Mouse (Mus musculus): ENCODE results near the gene 1700025G04Rik. TPM values are rescaled to one million over a fixed set of nuclear protein-coding genes. Genes with fewer than 3 reads are reported as not detected.

1700025G04Rik gene
- polyA plus RNA-seq, 1 experiment from 2014 or later: 52.7 TPM

- no peaks in the 10 kb centered on the region for H3K9me3 ChIP-seq (ENCODE audit: control insufficient read depth, low read length)
- no peak overlapping the region for H3K4me2 ChIP-seq (replicated peaks; ENCODE audit: low read depth, low read length)
- no peaks in the 10 kb centered on the region for H3K27me3 ChIP-seq (ENCODE audit: control insufficient read depth, insufficient read depth, low read length)
- no peak overlapping the region for H3K9ac ChIP-seq (ENCODE audit: low read depth, low read length)
- H3K4me3 ChIP-seq (ENCODE audit: low read depth, low read length): no peak overlapping the region
- H3K27ac ChIP-seq (ENCODE audit: low read depth, low read length): no peak overlapping the region
- 95% methylated on average over 7 of the region's 7 CpGs for WGBS
- no peak for ATAC-seq (ENCODE audit: low FRiP score)
- H3K4me1 ChIP-seq (replicated peaks; ENCODE audit: control insufficient read depth, insufficient read depth, low read length): peaks cover 11% of the 10 kb centered on the region
- DNase-seq (ENCODE audit: low spot score): no peak
- H3K36me3 ChIP-seq (ENCODE audit: control insufficient read depth, insufficient read depth, low read length): no peaks in the 10 kb centered on the region
Measured at GRCm38 (mm10) chr1:152081121-152081520, 8.8 kb downstream of the 1700025G04Rik start.

GRCm38 (mm10) chr1:152080244-152080643 lies 9.7 kb downstream of the 1700025G04Rik start:
- Histone ChIP-seq H3K27me3 (ENCODE audit: control insufficient read depth, insufficient read depth, low read length) (no peaks in the 10 kb centered on the region), H3K36me3 (ENCODE audit: control insufficient read depth, insufficient read depth, low read length) (no peaks in the 10 kb centered on the region), H3K9me3 (ENCODE audit: control insufficient read depth, low read length) (no peaks in the 10 kb centered on the region), H3K4me1 (replicated peaks; ENCODE audit: control insufficient read depth, insufficient read depth, low read length) (peaks cover 11% of the 10 kb centered on the region), H3K27ac (ENCODE audit: low read depth, low read length) (no peak overlapping the region), H3K9ac (ENCODE audit: low read depth, low read length) (no peak overlapping the region), H3K4me3 (ENCODE audit: low read depth, low read length) (no peak overlapping the region), H3K4me2 (replicated peaks; ENCODE audit: low read depth, low read length) (no peak overlapping the region)
- ATAC-seq (ENCODE audit: low FRiP score) (no peak), DNase-seq (ENCODE audit: low spot score) (no peak)
- WGBS: 90% methylated on average over 6 of the region's 6 CpGs

GRCm38 (mm10) chr1:152077171-152077715 lies 12.7 kb downstream of the 1700025G04Rik start:
- peaks cover 6% of the 10 kb centered on the region; the same call in 1 of the 2 replicates for H3K4me1 ChIP-seq (replicated peaks; ENCODE audit: control insufficient read depth, insufficient read depth, low read length)
- peak overlapping the region; percentile 70; the same call in 1 of the 2 replicates for H3K27ac ChIP-seq (ENCODE audit: low read depth, low read length)
- peak; percentile 56 for ATAC-seq (ENCODE audit: low FRiP score)
- H3K4me2 ChIP-seq (replicated peaks; ENCODE audit: low read depth, low read length): peak overlapping the region; percentile 19; the same call in 1 of the 2 replicates
- H3K27me3 ChIP-seq (ENCODE audit: control insufficient read depth, insufficient read depth, low read length): no peaks in the 10 kb centered on the region
- WGBS: 50% methylated on average over 11 of the region's 11 CpGs
- no peak overlapping the region for H3K4me3 ChIP-seq (ENCODE audit: low read depth, low read length)
- H3K9me3 ChIP-seq (ENCODE audit: control insufficient read depth, low read length): no peaks in the 10 kb centered on the region
- DNase-seq (ENCODE audit: low spot score): peak; percentile 66
- no peaks in the 10 kb centered on the region for H3K36me3 ChIP-seq (ENCODE audit: control insufficient read depth, insufficient read depth, low read length)
- H3K9ac ChIP-seq (ENCODE audit: low read depth, low read length): no peak overlapping the region

- no peaks in the 10 kb centered on the region for H3K9me3 ChIP-seq (ENCODE audit: control insufficient read depth, low read length)
- peak; percentile 55 for ATAC-seq (ENCODE audit: low FRiP score)
- H3K27me3 ChIP-seq (ENCODE audit: control insufficient read depth, insufficient read depth, low read length): no peaks in the 10 kb centered on the region
- H3K4me2 ChIP-seq (replicated peaks; ENCODE audit: low read depth, low read length): no peak overlapping the region
- no peaks in the 10 kb centered on the region for H3K36me3 ChIP-seq (ENCODE audit: control insufficient read depth, insufficient read depth, low read length)
- no peak for DNase-seq (ENCODE audit: low spot score)
- H3K9ac ChIP-seq (ENCODE audit: low read depth, low read length): no peak overlapping the region
- H3K4me1 ChIP-seq (replicated peaks; ENCODE audit: control insufficient read depth, insufficient read depth, low read length): peaks cover 2% of the 10 kb centered on the region; the same call in 1 of the 2 replicates
- H3K27ac ChIP-seq (ENCODE audit: low read depth, low read length): peak overlapping the region; percentile 49; the same call in 1 of the 2 replicates
- 76% methylated on average over 14 of the region's 14 CpGs for WGBS
- no peak overlapping the region for H3K4me3 ChIP-seq (ENCODE audit: low read depth, low read length)
Measured at GRCm38 (mm10) chr1:152076222-152076845, 13.6 kb downstream of the 1700025G04Rik start.

GRCm38 (mm10) chr1:152075725-152076124 lies 14.2 kb downstream of the 1700025G04Rik start:
- peaks cover 2% of the 10 kb centered on the region; the same call in 1 of the 2 replicates for H3K4me1 ChIP-seq (replicated peaks; ENCODE audit: control insufficient read depth, insufficient read depth, low read length)
- peak; percentile 75 for ATAC-seq (ENCODE audit: low FRiP score)
- no peak overlapping the region for H3K27ac ChIP-seq (ENCODE audit: low read depth, low read length)
- H3K9me3 ChIP-seq (ENCODE audit: control insufficient read depth, low read length): no peaks in the 10 kb centered on the region
- H3K9ac ChIP-seq (ENCODE audit: low read depth, low read length): no peak overlapping the region
- H3K4me3 ChIP-seq (ENCODE audit: low read depth, low read length): no peak overlapping the region
- 67% methylated on average over 6 of the region's 6 CpGs for WGBS
- no peak overlapping the region for H3K4me2 ChIP-seq (replicated peaks; ENCODE audit: low read depth, low read length)
- H3K27me3 ChIP-seq (ENCODE audit: control insufficient read depth, insufficient read depth, low read length): no peaks in the 10 kb centered on the region
- no peak for DNase-seq (ENCODE audit: low spot score)
- no peaks in the 10 kb centered on the region for H3K36me3 ChIP-seq (ENCODE audit: control insufficient read depth, insufficient read depth, low read length)

- 54% methylated on average over 4 of the region's 4 CpGs for WGBS
- Histone ChIP-seq H3K4me2 (replicated peaks; ENCODE audit: low read depth, low read length) (no peak overlapping the region), H3K4me1 (replicated peaks; ENCODE audit: control insufficient read depth, insufficient read depth, low read length) (peaks cover 4% of the 10 kb centered on the region), H3K9ac (ENCODE audit: low read depth, low read length) (no peak overlapping the region), H3K4me3 (ENCODE audit: low read depth, low read length) (no peak overlapping the region), H3K36me3 (ENCODE audit: control insufficient read depth, insufficient read depth, low read length) (no peaks in the 10 kb centered on the region), H3K9me3 (ENCODE audit: control insufficient read depth, low read length) (no peaks in the 10 kb centered on the region), H3K27me3 (ENCODE audit: control insufficient read depth, insufficient read depth, low read length) (no peaks in the 10 kb centered on the region), H3K27ac (ENCODE audit: low read depth, low read length) (no peak overlapping the region)
- no peak for ATAC-seq (ENCODE audit: low FRiP score)
- DNase-seq (ENCODE audit: low spot score): no peak
Measured at GRCm38 (mm10) chr1:152070441-152070840, 19.5 kb downstream of the 1700025G04Rik start.

- Histone ChIP-seq H3K4me3 (ENCODE audit: low read depth, low read length) (no peak overlapping the region), H3K4me1 (replicated peaks; ENCODE audit: control insufficient read depth, insufficient read depth, low read length) (peaks cover 4% of the 10 kb centered on the region), H3K4me2 (replicated peaks; ENCODE audit: low read depth, low read length) (no peak overlapping the region; the same call in 1 of the 2 replicates), H3K36me3 (ENCODE audit: control insufficient read depth, insufficient read depth, low read length) (no peaks in the 10 kb centered on the region), H3K27me3 (ENCODE audit: control insufficient read depth, insufficient read depth, low read length) (no peaks in the 10 kb centered on the region), H3K9ac (ENCODE audit: low read depth, low read length) (no peak overlapping the region), H3K27ac (ENCODE audit: low read depth, low read length) (no peak overlapping the region), H3K9me3 (ENCODE audit: control insufficient read depth, low read length) (no peaks in the 10 kb centered on the region)
- DNase-seq (ENCODE audit: low spot score) (no peak), ATAC-seq (ENCODE audit: low FRiP score) (no peak)
- WGBS: 28% methylated on average over 7 of the region's 7 CpGs
Measured at GRCm38 (mm10) chr1:152069745-152070144, 20.2 kb downstream of the 1700025G04Rik start.

GRCm38 (mm10) chr1:152067919-152068318 lies 22.0 kb downstream of the 1700025G04Rik start:
- Histone ChIP-seq H3K27ac (ENCODE audit: low read depth, low read length) (no peak overlapping the region), H3K4me3 (ENCODE audit: low read depth, low read length) (no peak overlapping the region), H3K4me2 (replicated peaks; ENCODE audit: low read depth, low read length) (no peak overlapping the region), H3K36me3 (ENCODE audit: control insufficient read depth, insufficient read depth, low read length) (no peaks in the 10 kb centered on the region), H3K4me1 (replicated peaks; ENCODE audit: control insufficient read depth, insufficient read depth, low read length) (peaks cover 4% of the 10 kb centered on the region), H3K9ac (ENCODE audit: low read depth, low read length) (no peak overlapping the region), H3K9me3 (ENCODE audit: control insufficient read depth, low read length) (no peaks in the 10 kb centered on the region), H3K27me3 (ENCODE audit: control insufficient read depth, insufficient read depth, low read length) (no peaks in the 10 kb centered on the region)
- ATAC-seq (ENCODE audit: low FRiP score) (no peak), DNase-seq (ENCODE audit: low spot score) (no peak)

GRCm38 (mm10) chr1:152065527-152065926 lies 24.4 kb downstream of the 1700025G04Rik start:
- Histone ChIP-seq H3K4me1 (replicated peaks; ENCODE audit: control insufficient read depth, insufficient read depth, low read length) (peaks cover 4% of the 10 kb centered on the region), H3K36me3 (ENCODE audit: control insufficient read depth, insufficient read depth, low read length) (no peaks in the 10 kb centered on the region), H3K9ac (ENCODE audit: low read depth, low read length) (no peak overlapping the region), H3K4me2 (replicated peaks; ENCODE audit: low read depth, low read length) (no peak overlapping the region), H3K4me3 (ENCODE audit: low read depth, low read length) (no peak overlapping the region), H3K27me3 (ENCODE audit: control insufficient read depth, insufficient read depth, low read length) (no peaks in the 10 kb centered on the region), H3K9me3 (ENCODE audit: control insufficient read depth, low read length) (no peaks in the 10 kb centered on the region), H3K27ac (ENCODE audit: low read depth, low read length) (no peak overlapping the region)
- 98% methylated on average over 7 of the region's 7 CpGs for WGBS
- ATAC-seq (ENCODE audit: low FRiP score) (no peak), DNase-seq (ENCODE audit: low spot score) (no peak)

All from hindbrain, embryonic 11.5 days (tissue).